Mouse (Mus musculus) kidney, postnatal 25 days (tissue): ENCODE data around the gene Vim.
"Not testable (repeated sequence)": the region's sequence is repeated elsewhere in the genome, so short reads cannot be mapped to it uniquely, and the experiment has no call there.

ENCODE experiments used
- DNase-seq, 2 experiments: peaks; one replicate each; pipeline ENCODE4 v3.0.0; 2021; ENCODE audit warnings: mixed read lengths in 2 of 2

The Vim gene

GRCm38 (mm10) chr2:13572101-13572553 lies 1.6 kb upstream of the Vim start:
- DNase-seq, result no peak

GRCm38 (mm10) chr2:13572647-13573407 lies 900 bp upstream of the Vim start:
- DNase-seq, result no peak

GRCm38 (mm10) chr2:13574066-13574800 lies 506 bp downstream of the Vim start:
- peak; percentile 66 to 83 for DNase-seq

DNA sequence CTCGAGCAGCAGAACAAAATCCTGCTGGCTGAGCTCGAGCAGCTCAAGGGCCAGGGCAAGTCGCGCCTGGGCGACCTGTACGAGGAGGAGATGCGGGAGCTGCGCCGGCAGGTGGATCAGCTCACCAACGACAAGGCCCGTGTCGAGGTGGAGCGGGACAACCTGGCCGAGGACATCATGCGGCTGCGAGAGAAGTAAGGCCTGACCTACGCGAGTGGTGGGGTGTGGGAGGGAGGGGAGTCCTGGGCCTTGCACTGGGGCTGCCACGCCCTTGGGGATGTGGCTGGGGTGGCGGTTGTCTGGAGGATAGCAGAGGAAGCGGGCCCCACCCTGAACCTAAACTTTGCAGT lies 1.0 kb downstream of the Vim start:
- peak; percentile 15 to 58 for DNase-seq

DNA sequence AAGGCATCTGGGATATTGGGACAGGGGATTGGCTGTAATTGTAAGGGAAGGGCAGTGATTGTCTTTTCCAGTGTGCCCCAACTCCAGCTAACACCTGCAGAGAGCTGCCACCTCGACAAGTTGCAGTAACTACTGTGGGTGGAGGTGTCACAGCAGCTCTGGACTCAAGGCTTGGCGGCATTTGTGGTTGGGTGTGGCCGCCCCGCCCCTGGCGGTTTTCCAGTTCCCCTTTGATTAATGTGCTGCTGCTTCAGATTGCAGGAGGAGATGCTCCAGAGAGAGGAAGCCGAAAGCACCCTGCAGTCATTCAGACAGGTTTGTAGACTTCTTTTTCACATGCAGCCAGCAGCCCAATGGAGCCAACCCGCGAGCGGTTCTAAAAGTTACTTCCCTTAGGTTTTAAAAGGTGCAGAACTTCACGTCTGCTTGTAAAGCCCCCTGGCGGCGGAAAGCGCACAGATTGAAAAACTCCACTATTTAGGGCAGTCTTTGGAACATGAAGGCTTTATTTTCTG lies 1.6 kb downstream of the Vim start:
- peak; percentile 75 to 91 for DNase-seq

- no peak for DNase-seq
Measured at GRCm38 (mm10) chr2:13575926-13576325, 2.2 kb downstream of the Vim start.

DNA sequence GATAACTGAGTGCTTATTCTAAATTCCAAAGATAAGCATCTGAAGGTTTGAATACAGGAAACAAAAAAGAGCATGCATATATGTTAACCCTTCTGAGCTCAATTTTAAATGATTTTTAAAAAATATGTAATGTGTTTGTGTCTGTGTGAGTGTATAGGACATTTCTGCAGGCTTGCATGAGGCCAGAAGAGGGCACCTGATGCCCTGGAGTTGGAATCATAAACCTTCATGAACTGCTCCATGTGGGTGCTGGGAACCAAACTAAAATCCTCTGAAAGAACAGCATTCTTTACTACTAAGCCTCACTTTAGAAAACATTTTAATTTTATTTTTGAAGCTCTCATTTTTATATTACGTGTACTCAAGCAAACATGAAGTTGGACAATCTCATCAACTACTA lies 3.7 kb downstream of the Vim start:
- no peak for DNase-seq

DNA sequence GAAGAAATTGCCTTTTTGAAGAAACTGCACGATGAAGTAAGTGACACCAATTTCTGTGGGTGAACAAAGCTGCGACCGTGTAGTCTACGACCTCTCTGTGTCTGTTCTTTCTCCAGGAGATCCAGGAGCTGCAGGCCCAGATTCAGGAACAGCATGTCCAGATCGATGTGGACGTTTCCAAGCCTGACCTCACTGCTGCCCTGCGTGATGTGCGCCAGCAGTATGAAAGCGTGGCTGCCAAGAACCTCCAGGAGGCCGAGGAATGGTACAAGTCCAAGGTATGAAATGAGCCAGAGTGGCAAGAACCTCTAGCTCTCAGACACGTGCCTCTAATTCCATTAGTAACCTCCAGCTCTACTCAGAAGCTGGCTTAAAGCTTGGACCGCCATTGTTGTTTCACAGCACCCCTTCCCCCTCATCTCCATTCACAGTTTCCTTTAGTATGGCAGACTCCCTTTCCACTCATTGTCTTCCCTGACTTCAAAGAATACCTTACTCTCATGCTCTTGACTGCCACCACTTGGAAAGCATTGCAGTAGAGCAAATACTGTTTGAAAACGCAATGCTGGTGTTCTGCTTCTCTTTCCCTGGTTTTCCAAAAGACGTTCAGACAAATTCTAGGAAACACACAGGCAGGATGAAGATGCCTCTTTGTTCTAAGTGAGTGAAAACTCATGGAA lies 4.9 kb downstream of the Vim start:
- peak in 1 of 2 experiments; percentile 33 for DNase-seq

DNA sequence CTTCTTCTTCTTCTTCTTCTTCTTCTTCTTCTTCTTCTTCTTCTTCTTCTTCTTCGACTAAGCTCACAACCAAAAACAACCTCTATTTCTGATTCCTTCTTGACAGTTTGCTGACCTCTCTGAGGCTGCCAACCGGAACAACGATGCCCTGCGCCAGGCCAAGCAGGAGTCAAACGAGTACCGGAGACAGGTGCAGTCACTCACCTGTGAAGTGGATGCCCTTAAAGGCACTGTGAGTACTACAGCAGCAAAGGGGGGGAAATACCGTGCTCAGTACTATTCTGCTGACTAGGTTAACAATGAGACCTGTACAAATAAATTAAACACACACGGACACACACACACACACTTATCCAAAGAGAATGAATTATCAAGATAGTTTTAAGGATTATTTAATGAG lies 5.6 kb downstream of the Vim start:
- no peak for DNase-seq

GRCm38 (mm10) chr2:13579991-13580390 lies 6.3 kb downstream of the Vim start:
- DNase-seq, result peak in 1 of 2 experiments; percentile 23

DNA sequence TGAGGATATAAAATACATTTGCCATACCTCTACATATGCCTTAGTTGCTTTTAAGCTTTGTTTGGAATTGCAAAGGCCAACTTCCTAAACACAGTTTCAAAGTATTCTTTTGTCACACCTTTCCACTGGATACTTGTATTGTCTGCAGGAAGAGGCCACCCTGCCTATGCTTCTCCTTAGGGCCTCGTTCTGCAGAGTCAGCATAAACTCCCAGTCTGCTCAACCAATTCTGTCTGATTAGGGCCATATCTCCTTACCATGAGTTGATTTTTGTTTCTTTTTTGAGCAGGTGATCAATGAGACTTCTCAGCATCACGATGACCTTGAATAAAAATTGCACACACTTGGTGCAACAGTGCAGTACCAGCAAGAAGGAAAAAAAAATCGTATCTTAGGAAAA lies 8.5 kb downstream of the Vim start:
- no peak for DNase-seq

- DNase-seq, result not testable (repeated sequence)
Measured at GRCm38 (mm10) chr2:13583746-13584145, 10.0 kb downstream of the Vim start.

- DNase-seq, result no peak
Measured at GRCm38 (mm10) chr2:13593328-13593727, 19.6 kb downstream of the Vim start.

DNA sequence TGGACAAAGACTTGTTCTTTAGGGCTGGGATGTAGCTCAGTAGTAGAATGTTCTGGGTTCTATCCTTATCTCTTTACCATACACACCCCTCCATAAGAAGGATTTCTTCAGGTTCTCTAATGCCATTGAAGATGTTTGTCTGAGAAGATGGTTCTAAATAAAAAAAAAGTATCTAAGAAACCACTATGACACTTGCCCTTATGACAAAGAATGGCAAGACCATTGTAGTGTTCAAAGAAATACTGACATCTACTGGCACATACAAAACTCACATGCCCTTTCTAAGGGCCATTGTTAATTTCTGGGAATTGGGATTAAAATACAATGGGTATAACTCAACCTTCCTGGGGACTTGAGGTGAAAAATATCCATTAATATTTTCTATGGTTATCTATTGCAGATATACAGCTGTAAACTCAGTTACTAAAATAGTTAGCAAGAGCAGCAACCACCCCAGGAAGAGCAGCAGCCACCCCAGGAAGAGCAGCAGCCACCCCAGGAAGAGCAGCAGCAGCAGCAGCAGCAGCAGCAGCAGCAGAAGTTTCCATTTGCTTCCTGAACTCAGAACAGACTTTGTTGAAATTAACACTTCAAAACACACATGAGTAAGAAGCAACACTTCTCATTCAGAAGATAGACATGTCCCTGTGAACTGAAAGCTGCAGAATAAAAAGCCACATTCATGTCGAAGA lies 23.4 kb downstream of the Vim start:
- DNase-seq, result no peak

DNA sequence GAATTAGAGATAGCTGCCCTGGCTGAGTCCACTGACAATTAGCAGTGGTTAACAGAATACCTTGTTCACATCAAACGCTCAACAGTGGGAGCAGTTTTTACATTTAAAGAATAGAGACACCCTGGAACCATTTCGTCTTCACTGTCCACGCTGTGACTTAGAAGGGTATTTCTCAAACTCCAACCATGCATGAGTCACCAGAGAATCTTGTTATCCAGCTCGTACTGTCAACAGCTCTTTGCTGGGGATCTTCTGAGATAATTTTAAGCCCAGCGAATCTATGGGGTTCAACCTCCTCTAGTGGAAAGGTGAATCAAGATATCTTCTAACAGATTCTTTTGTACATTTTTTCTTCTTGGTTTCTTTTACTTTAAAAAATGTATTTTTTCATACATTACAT lies 24.4 kb downstream of the Vim start:
- no peak for DNase-seq

DNA sequence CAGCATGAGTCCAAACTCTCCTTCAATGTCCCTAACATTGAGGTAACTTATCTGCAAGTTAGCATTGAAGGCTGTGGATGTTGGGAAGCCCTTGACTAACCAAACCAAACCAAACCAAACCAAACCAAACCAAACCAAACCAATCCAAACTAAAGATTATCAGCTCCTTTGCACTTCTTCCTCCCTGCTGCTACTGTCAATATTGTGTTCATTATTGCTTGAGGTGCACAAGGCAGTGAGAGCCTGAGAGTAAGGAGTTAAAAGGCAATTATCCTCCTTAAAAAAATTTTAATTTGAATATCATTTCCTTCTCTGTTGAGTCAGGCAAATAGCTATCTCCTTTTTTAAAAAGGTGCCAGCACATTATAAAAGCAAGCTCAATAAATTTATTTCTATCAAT lies 29.4 kb downstream of the Vim start:
- no peak for DNase-seq

DNA sequence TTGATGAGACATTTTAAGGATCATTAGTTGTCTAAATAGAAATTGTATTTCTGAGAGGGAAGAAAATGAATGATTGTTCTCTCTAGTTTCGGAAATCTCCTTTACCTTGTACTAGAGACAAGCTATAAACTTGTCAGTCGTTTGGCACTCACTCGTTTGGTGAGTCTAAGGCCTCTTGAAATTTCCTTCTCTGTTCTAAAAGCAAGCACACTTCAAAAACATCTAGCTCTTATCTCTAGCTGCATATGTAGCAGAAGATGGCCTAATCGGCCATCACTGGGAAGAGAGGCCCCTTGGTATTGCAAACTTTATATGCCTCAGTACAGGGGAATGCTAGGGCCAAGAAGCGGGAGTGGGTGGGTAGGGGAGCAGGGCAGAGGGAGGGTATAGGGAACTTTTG lies 29.9 kb downstream of the Vim start:
- not testable (repeated sequence) for DNase-seq

GRCm38 (mm10) chr2:13630136-13630832 lies 56.6 kb downstream of the Vim start:
- no peak for DNase-seq
